Mouse (Mus musculus) stomach, postnatal 0 days (tissue): ENCODE measurements around the gene Cd247. TPM values are rescaled to one million over a fixed set of nuclear protein-coding genes. Genes with fewer than 3 reads are reported as not detected.
A peak's percentile ranks its signal among the peaks of the same experiment; 100 is the strongest.

Experiments used
- ATAC-seq: fragments of 200-750 bp; cut with Nextera tagmentation; 2 replicates; pipeline ENCODE4 v1.8.0; 2017; ENCODE audit not compliant: low FRiP score, low TSS enrichment
- DNase-seq: peaks from one replicate; pipeline ENCODE4 v3.0.0-alpha.2; 2016; ENCODE audit warnings: low spot score
- H3K27ac ChIP-seq: fragments of 300-500 bp; sonication (generic); replicated peaks from 2 replicates; pipeline ENCODE4 v1.5.1; 2014; ENCODE audit warnings: mild to moderate bottlenecking, control low read depth
- H3K27me3 ChIP-seq: fragments of 300-500 bp; sonication (generic); 2 replicates; pipeline ENCODE4 v1.6.1; 2014; ENCODE audit warnings: low read length; ENCODE audit not compliant: control insufficient read depth, insufficient read depth
- H3K36me3 ChIP-seq: fragments of 300-500 bp; sonication (generic); 2 replicates; pipeline ENCODE4 v1.6.1; 2014; ENCODE audit warnings: low read length, mixed read lengths; ENCODE audit not compliant: control insufficient read depth, insufficient read depth
- H3K4me1 ChIP-seq: fragments of 300-500 bp; sonication (generic); replicated peaks from 2 replicates; pipeline ENCODE4 v1.6.1; 2014; ENCODE audit warnings: antibody characterized with exemption; ENCODE audit not compliant: control insufficient read depth, insufficient read depth
- H3K4me2 ChIP-seq: fragments of 300-500 bp; sonication (generic); replicated peaks from 2 replicates; pipeline ENCODE4 v1.6.1; 2014; ENCODE audit warnings: low read depth, mild to moderate bottlenecking, control low read depth, moderate library complexity
- H3K4me3 ChIP-seq: fragments of 300-500 bp; sonication (generic); 2 replicates; pipeline ENCODE4 v1.5.1; 2014; ENCODE audit warnings: low read depth, low read length, control low read depth
- H3K9ac ChIP-seq: fragments of 300-500 bp; sonication (generic); 2 replicates; pipeline ENCODE4 v1.6.1; 2014; ENCODE audit warnings: mild to moderate bottlenecking, low read length, control low read depth, mixed read lengths
- H3K9me3 ChIP-seq: fragments of 300-500 bp; sonication (generic); 2 replicates; pipeline ENCODE4 v1.6.1; 2016; ENCODE audit warnings: low read length; ENCODE audit not compliant: control insufficient read depth
- CTCF ChIP-seq: IDR thresholded peaks from 2 replicates; pipeline ENCODE4 v1.5.1; 2016; ENCODE audit warnings: antibody characterized with exemption, low read depth, mild to moderate bottlenecking, moderate library complexity
- EP300 ChIP-seq: optimal IDR thresholded peaks from 2 replicates; pipeline ENCODE3; 2016; ENCODE audit warnings: antibody characterized with exemption
- WGBS: fragments of 180-500 bp; shearing (Covaris S2); extraction: QIAGEN DNeasy Blood & Tissue Kit; methylation state at CpG from one replicate; pipeline ENCODE4 v1.1.7; 2014; 5-methylcytosine and 5-hydroxymethylcytosine counted together
- polyA plus RNA-seq: library from polyadenylated mRNA; unstranded; fragments of >200 nt; fragmentation: Nextera tagmentation; extraction: Ambion mirVana; gene quantifications from 2 replicates; pipeline ENCODE4 v1.2.1, GENCODE M21; 2015

Cd247 gene
- polyA plus RNA-seq, 1 experiment from 2014 or later: 0.24 TPM

GRCm38 (mm10) chr1:165768894-165769512 is 19.5 kb upstream of the Cd247 start:
- H3K27ac ChIP-seq: no peak overlapping the region
- no peak overlapping the region for H3K4me3 ChIP-seq
- peaks cover under 1% of the 10 kb centered on the region; the same call in 1 of the 2 replicates for H3K36me3 ChIP-seq
- no peaks in the 10 kb centered on the region for H3K27me3 ChIP-seq
- no peak overlapping the region for H3K4me2 ChIP-seq
- H3K4me1 ChIP-seq: no peaks in the 10 kb centered on the region
- H3K9ac ChIP-seq: no peak overlapping the region
- no peaks in the 10 kb centered on the region for H3K9me3 ChIP-seq
- peak; percentile 13 for DNase-seq
- no peak for TF ChIP-seq CTCF
- TF ChIP-seq EP300: no peak
- WGBS: 67% methylated on average over 9 of the region's 9 CpGs
- ATAC-seq: no peak

- no peak for DNase-seq
These were observed 18.2 kb upstream of the Cd247 start for GRCm38 (mm10) chr1:165770181-165770759.

GRCm38 (mm10) chr1:165771491-165771897 is 17.0 kb upstream of the Cd247 start:
- Histone ChIP-seq H3K4me1 (no peaks in the 10 kb centered on the region), H3K36me3 (peaks cover 2% of the 10 kb centered on the region; the same call in 1 of the 2 replicates), H3K27me3 (no peaks in the 10 kb centered on the region), H3K4me2 (peak overlapping the region; percentile 38; the same call in 1 of the 2 replicates), H3K9ac (no peak overlapping the region), H3K4me3 (no peak overlapping the region), H3K27ac (0 out of 2 replicates have a peak overlapping the region, but pooled peaks have one; percentile 2), H3K9me3 (no peaks in the 10 kb centered on the region)
- DNase-seq (peak; percentile 91), ATAC-seq (peak; percentile 86)
- TF ChIP-seq EP300: no peak
- peak; percentile 95 for TF ChIP-seq CTCF
- under 1% methylated on average over 12 of the region's 12 CpGs for WGBS

More at GRCm38 (mm10) chr1:165770181-165770759, 18.2 kb upstream of the Cd247 start:
- ATAC-seq: no peak
- no peaks in the 10 kb centered on the region for H3K4me1 ChIP-seq
- no peaks in the 10 kb centered on the region for H3K27me3 ChIP-seq
- no peaks in the 10 kb centered on the region for H3K9me3 ChIP-seq
- H3K4me3 ChIP-seq: no peak overlapping the region
- no peak for TF ChIP-seq EP300
- no peak for TF ChIP-seq CTCF
- H3K9ac ChIP-seq: no peak overlapping the region
- no peak overlapping the region for H3K27ac ChIP-seq
- WGBS: 78% methylated on average over 10 of the region's 10 CpGs
- H3K4me2 ChIP-seq: no peak overlapping the region
- H3K36me3 ChIP-seq: peaks cover 2% of the 10 kb centered on the region; the same call in 1 of the 2 replicates

GRCm38 (mm10) chr1:165771998-165772397 is 16.5 kb upstream of the Cd247 start:
- ATAC-seq: no peak
- no peak overlapping the region for H3K27ac ChIP-seq

GRCm38 (mm10) chr1:165775518-165776294 is 12.8 kb upstream of the Cd247 start:
- no peak overlapping the region for H3K27ac ChIP-seq
- peaks cover 2% of the 10 kb centered on the region; the same call in 1 of the 2 replicates for H3K36me3 ChIP-seq
- no peak overlapping the region for H3K9ac ChIP-seq
- no peaks in the 10 kb centered on the region for H3K4me1 ChIP-seq
- H3K9me3 ChIP-seq: no peaks in the 10 kb centered on the region
- 47% methylated on average over 19 of the region's 19 CpGs for WGBS
- DNase-seq (peak; percentile 40), ATAC-seq (no peak)
- H3K4me3 ChIP-seq: no peak overlapping the region
- no peaks in the 10 kb centered on the region for H3K27me3 ChIP-seq
- TF ChIP-seq EP300 (no peak), CTCF (peak; percentile 81)
- H3K4me2 ChIP-seq: no peak overlapping the region; the same call in 1 of the 2 replicates

More at GRCm38 (mm10) chr1:165771998-165772397, 16.5 kb upstream of the Cd247 start:
- H3K27me3 ChIP-seq: no peaks in the 10 kb centered on the region
- no peak overlapping the region for H3K9ac ChIP-seq
- 57% methylated on average over 7 of the region's 9 CpGs for WGBS
- peaks cover 2% of the 10 kb centered on the region; the same call in 1 of the 2 replicates for H3K36me3 ChIP-seq
- H3K9me3 ChIP-seq: no peaks in the 10 kb centered on the region
- peak overlapping the region; percentile 38; the same call in 1 of the 2 replicates for H3K4me2 ChIP-seq
- TF ChIP-seq CTCF (no peak), EP300 (no peak)
- no peak for DNase-seq
- H3K4me3 ChIP-seq: no peak overlapping the region
- H3K4me1 ChIP-seq: no peaks in the 10 kb centered on the region
